Mouse (Mus musculus): Measurements from ENCODE around the gene Rbm19.

DNA sequence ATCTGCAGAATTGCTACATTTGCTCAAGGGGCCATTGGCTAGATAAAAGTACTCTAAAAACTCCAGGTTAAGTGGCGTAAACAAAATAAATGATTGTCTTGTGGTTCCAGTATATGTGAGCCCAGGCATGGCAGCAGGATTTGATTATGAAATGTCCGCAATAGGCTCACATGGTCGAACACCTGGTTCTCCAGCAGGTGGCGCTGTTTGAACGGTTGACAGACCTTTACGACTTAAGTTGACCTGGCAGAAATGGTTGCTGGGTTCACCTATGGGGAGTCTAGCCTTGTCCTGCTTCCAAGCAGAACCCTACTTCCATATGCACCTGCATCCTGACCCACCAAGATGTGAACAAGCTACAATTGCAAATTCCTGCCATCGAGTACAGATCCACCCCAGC lies 21.7 kb upstream of the Rbm19 start:
- TF ChIP-seq CTCF (IDR thresholded peaks at IDR 0.05; ENCODE audit: borderline replicate concordance, extremely low read depth, insufficient read depth, insufficient read length) (peak; percentile 72), POLR2A (IDR thresholded peaks at IDR 0.05; ENCODE audit: borderline replicate concordance, extremely low read depth, insufficient read depth, insufficient read length, poor library complexity, severe bottlenecking) (no peak)
